Mouse (Mus musculus) kidney, embryonic 16.5 days (tissue): ENCODE measurements around the gene 5730522E02Rik. TPM values are rescaled to one million over a fixed set of nuclear protein-coding genes. Genes with fewer than 3 reads are reported as not detected.

Experiments
- ATAC-seq: fragments of 200-750 bp; cut with Nextera tagmentation; 2 replicates; pipeline ENCODE4 v1.8.0; 2017; ENCODE audit warnings: moderate TSS enrichment; ENCODE audit not compliant: low FRiP score, low TSS enrichment
- H3K27ac ChIP-seq: fragments of 300-500 bp; sonication (generic); 2 replicates; pipeline ENCODE4 v1.5.1; 2014; ENCODE audit warnings: low read length
- H3K27me3 ChIP-seq: fragments of 300-500 bp; sonication (generic); 2 replicates; pipeline ENCODE4 v1.6.1; 2014; ENCODE audit warnings: low read length, control low read depth, mixed read lengths; ENCODE audit not compliant: insufficient read depth
- H3K36me3 ChIP-seq: fragments of 300-500 bp; sonication (generic); 2 replicates; pipeline ENCODE4 v1.6.1; 2014; ENCODE audit warnings: low read length, control low read depth, mixed read lengths; ENCODE audit not compliant: insufficient read depth
- H3K4me1 ChIP-seq: fragments of 300-500 bp; sonication (generic); 2 replicates; pipeline ENCODE4 v1.6.1; 2014; ENCODE audit warnings: low read length, control low read depth, mixed read lengths; ENCODE audit not compliant: insufficient read depth
- H3K4me2 ChIP-seq: fragments of 300-500 bp; sonication (generic); replicated peaks from 2 replicates; pipeline ENCODE4 v1.6.1; 2014; ENCODE audit warnings: low read depth, low read length
- H3K4me3 ChIP-seq: fragments of 300-500 bp; sonication (generic); 2 replicates; pipeline ENCODE4 v1.5.1; 2014; ENCODE audit warnings: mild to moderate bottlenecking, low read length
- H3K9ac ChIP-seq: fragments of 300-500 bp; sonication (generic); replicated peaks from 2 replicates; pipeline ENCODE4 v1.6.1; 2014; ENCODE audit warnings: low read length
- H3K9me3 ChIP-seq: fragments of 300-500 bp; sonication (generic); 2 replicates; pipeline ENCODE4 v1.6.1; 2016; ENCODE audit warnings: low read length, control low read depth
- WGBS: fragments of 180-500 bp; shearing (Covaris S2); extraction: QIAGEN DNeasy Blood & Tissue Kit; methylation state at CpG from one replicate; pipeline ENCODE4 v1.1.7; 2014; 5-methylcytosine and 5-hydroxymethylcytosine counted together
- polyA plus RNA-seq: library from polyadenylated mRNA; unstranded; fragments of >200 nt; fragmentation: Nextera tagmentation; extraction: Ambion mirVana; gene quantifications from 2 replicates; pipeline ENCODE4 v1.2.1, GENCODE M21; 2015

Gene 5730522E02Rik
- polyA plus RNA-seq, 1 experiment from 2014 or later = 3.0 TPM

- Histone ChIP-seq H3K9ac (no peak overlapping the region), H3K27ac (no peak overlapping the region), H3K4me1 (no peaks in the 10 kb centered on the region), H3K36me3 (no peaks in the 10 kb centered on the region), H3K27me3 (no peaks in the 10 kb centered on the region), H3K4me2 (no peak overlapping the region), H3K9me3 (no peaks in the 10 kb centered on the region), H3K4me3 (no peak overlapping the region)
- WGBS = 85% methylated on average over 5 of the region's 5 CpGs
- no peak for ATAC-seq
Observed at GRCm38 (mm10) chr11:25941504-25941903, 269.1 kb downstream of the 5730522E02Rik start.

- no peak overlapping the region for H3K9ac ChIP-seq
- no peaks in the 10 kb centered on the region for H3K4me1 ChIP-seq
- no peak overlapping the region for H3K4me2 ChIP-seq
- 72% methylated on average over 4 of the region's 4 CpGs for WGBS
- no peaks in the 10 kb centered on the region for H3K9me3 ChIP-seq
- H3K27ac ChIP-seq = no peak overlapping the region
- H3K36me3 ChIP-seq = no peaks in the 10 kb centered on the region
- ATAC-seq = no peak
- no peak overlapping the region for H3K4me3 ChIP-seq
- H3K27me3 ChIP-seq = no peaks in the 10 kb centered on the region
Observed at GRCm38 (mm10) chr11:25940716-25941294, 269.8 kb downstream of the 5730522E02Rik start.

- Histone ChIP-seq H3K27ac (no peak overlapping the region), H3K27me3 (no peaks in the 10 kb centered on the region), H3K9ac (no peak overlapping the region), H3K4me2 (no peak overlapping the region), H3K4me3 (no peak overlapping the region), H3K9me3 (no peaks in the 10 kb centered on the region), H3K36me3 (no peaks in the 10 kb centered on the region), H3K4me1 (no peaks in the 10 kb centered on the region)
- WGBS = 82% methylated on average over 2 of the region's 2 CpGs
- no peak for ATAC-seq
Observed at GRCm38 (mm10) chr11:25926267-25926666, 284.3 kb downstream of the 5730522E02Rik start.

- 52% methylated on average over 2 of the region's 2 CpGs for WGBS
- Histone ChIP-seq H3K9ac (no peak overlapping the region), H3K27me3 (no peaks in the 10 kb centered on the region), H3K4me3 (no peak overlapping the region), H3K36me3 (no peaks in the 10 kb centered on the region), H3K4me1 (no peaks in the 10 kb centered on the region), H3K9me3 (no peaks in the 10 kb centered on the region), H3K4me2 (no peak overlapping the region), H3K27ac (no peak overlapping the region)
- ATAC-seq = no peak
Observed at GRCm38 (mm10) chr11:25902321-25902720, 308.2 kb downstream of the 5730522E02Rik start.

- no peak overlapping the region for H3K9ac ChIP-seq
- H3K4me3 ChIP-seq = no peak overlapping the region
- no peak overlapping the region for H3K27ac ChIP-seq
- ATAC-seq = no peak
- WGBS = 41% methylated on average over 2 of the region's 2 CpGs
- no peaks in the 10 kb centered on the region for H3K4me1 ChIP-seq
- no peak overlapping the region for H3K4me2 ChIP-seq
- H3K36me3 ChIP-seq = no peaks in the 10 kb centered on the region
- no peaks in the 10 kb centered on the region for H3K27me3 ChIP-seq
- H3K9me3 ChIP-seq = no peaks in the 10 kb centered on the region
Observed at GRCm38 (mm10) chr11:25901666-25902065, 308.9 kb downstream of the 5730522E02Rik start.

GRCm38 (mm10) chr11:25893906-25894305, 316.7 kb downstream of the 5730522E02Rik start:
- Histone ChIP-seq H3K4me2 (no peak overlapping the region), H3K9me3 (no peaks in the 10 kb centered on the region), H3K27ac (no peak overlapping the region), H3K4me3 (no peak overlapping the region), H3K36me3 (no peaks in the 10 kb centered on the region), H3K27me3 (no peaks in the 10 kb centered on the region), H3K9ac (no peak overlapping the region), H3K4me1 (no peaks in the 10 kb centered on the region)
- WGBS = 93% methylated on average over 3 of the region's 3 CpGs
- no peak for ATAC-seq

- Histone ChIP-seq H3K4me1 (no peaks in the 10 kb centered on the region), H3K4me3 (no peak overlapping the region), H3K27ac (no peak overlapping the region), H3K4me2 (no peak overlapping the region), H3K9me3 (no peaks in the 10 kb centered on the region), H3K27me3 (no peaks in the 10 kb centered on the region), H3K9ac (no peak overlapping the region), H3K36me3 (no peaks in the 10 kb centered on the region)
- no peak for ATAC-seq
Observed at GRCm38 (mm10) chr11:25872983-25873382, 337.6 kb downstream of the 5730522E02Rik start.

GRCm38 (mm10) chr11:25872317-25872716, 338.2 kb downstream of the 5730522E02Rik start:
- H3K9me3 ChIP-seq = no peaks in the 10 kb centered on the region
- H3K9ac ChIP-seq = no peak overlapping the region
- no peak overlapping the region for H3K4me2 ChIP-seq
- no peak for ATAC-seq
- H3K4me1 ChIP-seq = no peaks in the 10 kb centered on the region
- no peak overlapping the region for H3K4me3 ChIP-seq
- 65% methylated on average over 4 of the region's 4 CpGs for WGBS
- H3K27ac ChIP-seq = no peak overlapping the region
- H3K36me3 ChIP-seq = no peaks in the 10 kb centered on the region
- H3K27me3 ChIP-seq = no peaks in the 10 kb centered on the region

- H3K9me3 ChIP-seq = no peaks in the 10 kb centered on the region
- no peaks in the 10 kb centered on the region for H3K36me3 ChIP-seq
- no peak overlapping the region for H3K4me3 ChIP-seq
- H3K4me1 ChIP-seq = no peaks in the 10 kb centered on the region
- no peak for ATAC-seq
- WGBS = 86% methylated on average over 2 of the region's 2 CpGs
- no peak overlapping the region for H3K9ac ChIP-seq
- H3K4me2 ChIP-seq = no peak overlapping the region
- no peak overlapping the region for H3K27ac ChIP-seq
- 0 out of 2 replicates have a peak, but pooled peaks cover 3% of the 10 kb centered on the region for H3K27me3 ChIP-seq
Observed at GRCm38 (mm10) chr11:25866292-25866691, 344.3 kb downstream of the 5730522E02Rik start.

- Histone ChIP-seq H3K4me1 (no peaks in the 10 kb centered on the region), H3K4me3 (no peak overlapping the region), H3K9ac (no peak overlapping the region), H3K36me3 (no peaks in the 10 kb centered on the region), H3K4me2 (peak overlapping the region; percentile 31; the same call in 1 of the 2 replicates), H3K27ac (no peak overlapping the region), H3K9me3 (no peaks in the 10 kb centered on the region), H3K27me3 (0 out of 2 replicates have a peak, but pooled peaks cover 3% of the 10 kb centered on the region)
- 13% methylated on average over 9 of the region's 9 CpGs for WGBS
- peak; percentile 87; the same call in 1 of the 2 replicates for ATAC-seq
Observed at GRCm38 (mm10) chr11:25862686-25863085, 347.9 kb downstream of the 5730522E02Rik start.
